8 mouse cellular contexts compared by ENCODE assay signal in genomic region chr9:108341801-108342200, GRCm38 (mm10). TPM values are rescaled to one million over a fixed set of nuclear protein-coding genes. Genes with fewer than 3 reads are reported as not detected.
A peak's percentile ranks its signal among the peaks of the same experiment; 100 is the strongest.
DNase-seq lines count a peak whose midpoint lies in the region; ATAC-seq and TF ChIP-seq lines count a peak whose summit lies in the region.

No protein-coding gene starts in this region.

- peaks cover 5% of the 10 kb centered on the region; the same call in 1 of the 2 replicates for H3K36me3 ChIP-seq in heart, postnatal 0 days (replicated peaks; ENCODE audit: control insufficient read depth, insufficient read depth, low read length)
- H3K36me3 ChIP-seq in E14TG2a.4 (ENCODE audit: insufficient read depth, low read length) = peaks cover 26% of the 10 kb centered on the region
- peaks cover 12% of the 10 kb centered on the region for H3K36me3 ChIP-seq in liver, adult 2 months (ENCODE audit: control insufficient read depth, insufficient read depth, low read length)

- H3K4me1 ChIP-seq in heart, postnatal 0 days (ENCODE audit: control insufficient read depth, insufficient read depth) = peaks cover 21% of the 10 kb centered on the region
- peaks cover 63% of the 10 kb centered on the region for H3K4me1 ChIP-seq in E14TG2a.4 (replicated peaks; ENCODE audit: low read depth, low read length)
- peaks cover 10% of the 10 kb centered on the region for H3K4me1 ChIP-seq in brown adipose tissue, adult 24 weeks (ENCODE audit: control insufficient read depth, insufficient read depth, insufficient read length, low read length)
- H3K4me1 ChIP-seq in liver, adult 2 months (ENCODE audit: control insufficient read depth, insufficient read depth, low read length) = peaks cover 25% of the 10 kb centered on the region

- intact Hi-C loops in left cerebral cortex, postnatal 25 days (cut with DNase I) = no loop called here

- no peaks in the 10 kb centered on the region for H3K9me3 ChIP-seq in heart, postnatal 0 days (replicated peaks; ENCODE audit: control insufficient read depth, low read length)
- H3K9me3 ChIP-seq in E14TG2a.4 (ENCODE audit: low read length) = no peaks in the 10 kb centered on the region

- TF ChIP-seq EP300 in heart, postnatal 0 days (IDR thresholded peaks at IDR 0.05; ENCODE audit: low read depth) = no peak

- H3K4me2 ChIP-seq in heart, postnatal 0 days (ENCODE audit: low read depth, low read length) = no peak overlapping the region

- H3K79me2 ChIP-seq in liver, adult 2 months (ENCODE audit: control insufficient read depth, insufficient read depth, low read length) = peaks cover 4% of the 10 kb centered on the region; the same call in 1 of the 2 replicates

- no peak overlapping the region for H3K9ac ChIP-seq in heart, postnatal 0 days (replicated peaks; ENCODE audit: low read depth, low read length)
- peak overlapping the region; percentile 68 for H3K9ac ChIP-seq in liver, adult 2 months (ENCODE audit: low read depth, low read length)

- H3K27me3 ChIP-seq in heart, postnatal 0 days (ENCODE audit: control insufficient read depth, insufficient read depth, low read length) = no peaks in the 10 kb centered on the region
- H3K27me3 ChIP-seq in E14TG2a.4 (ENCODE audit: insufficient read depth, low read length) = no peaks in the 10 kb centered on the region
- no peaks in the 10 kb centered on the region for H3K27me3 ChIP-seq in liver, adult 2 months (ENCODE audit: control insufficient read depth, insufficient read depth, low read length)

- no peak overlapping the region for H3K4me3 ChIP-seq in heart, postnatal 0 days (ENCODE audit: low read depth, low read length)
- peak overlapping the region; percentile 96 for H3K4me3 ChIP-seq in E14TG2a.4 (replicated peaks; ENCODE audit: low read length)
- H3K4me3 ChIP-seq in brown adipose tissue, adult 24 weeks (ENCODE audit: insufficient read depth, low read depth, low read length) = no peak overlapping the region
- H3K4me3 ChIP-seq in liver, adult 2 months (ENCODE audit: insufficient read depth, low read depth, low read length) = peak overlapping the region; percentile 86

- peak overlapping the region; percentile 31 for H3K27ac ChIP-seq in heart, postnatal 0 days (ENCODE audit: low read depth)
- H3K27ac ChIP-seq in brown adipose tissue, adult 24 weeks (replicated peaks; ENCODE audit: low read depth, low read length) = peak overlapping the region; percentile 88
- H3K27ac ChIP-seq in liver, adult 2 months (replicated peaks; ENCODE audit: insufficient read depth, low read depth, low read length) = peak overlapping the region; percentile 99

- no peak for TF ChIP-seq POLR2A in liver, adult 2 months (IDR thresholded peaks at IDR 0.05; ENCODE audit: extremely low read depth, insufficient read depth, low read length)

- no peak for ATAC-seq in heart, postnatal 0 days (ENCODE audit: insufficient read depth, low read depth)

- peak; percentile 8 for DNase-seq in heart, postnatal 0 days (ENCODE audit: low spot score)
- no peak for DNase-seq in heart, adult 11 months
- DNase-seq in liver, adult 2 months (ENCODE audit: extremely low read depth, low read depth, low spot score) = no peak
- no peak for DNase-seq in embryo, embryonic 10.5 days (ENCODE audit: low spot score)
- DNase-seq in cerebellum, postnatal 14 days = no peak
- no peak for DNase-seq in left cerebral cortex, postnatal 25 days (ENCODE audit: low spot score in 2 of 2)

- TF ChIP-seq CTCF in heart, postnatal 0 days (IDR thresholded peaks at IDR 0.05; ENCODE audit: low read depth) = no peak
- no peak for TF ChIP-seq CTCF in E14TG2a.4 (conservative IDR thresholded peaks at IDR 0.05; ENCODE audit: low read length)
- TF ChIP-seq CTCF in liver, adult 2 months (IDR thresholded peaks at IDR 0.05; ENCODE audit: low read depth, low read length) = no peak

RNA-seq across cellular contexts. Expression of gene Gpx1, which starts 3.1 kb away (rescaled TPM):
- 319 and 336 TPM in 2 replicates for total RNA-seq in heart, postnatal 0 days (2014; rRNA removed; ENCODE audit: low replicate concordance)
- polyA plus RNA-seq in heart, postnatal 0 days (2015; fragmentation: Nextera tagmentation; extraction: Ambion mirVana) = 578 and 581 TPM in 2 replicates
- polyA plus RNA-seq in brown adipose tissue, adult 24 weeks (2012; ENCODE audit: insufficient read depth, insufficient read length, missing spikeins) = 770 and 989 TPM in 2 replicates
- 5,129 and 5,348 TPM in 2 replicates for total RNA-seq in liver, adult 2 months (2014; rRNA removed)
- 8,357 and 9,405 TPM in 2 replicates for polyA plus RNA-seq in liver, adult 2 months (2012; rRNA removed)
- 100 to 1,000 TPM; 104 to 106 TPM for total RNA-seq in left cerebral cortex, postnatal 25 days (2021)

RNA-seq across cellular contexts. Expression of gene Usp4, which starts 5.9 kb away (rescaled TPM):
- 71.1 and 76.8 TPM in 2 replicates for total RNA-seq in heart, postnatal 0 days (2014; rRNA removed; ENCODE audit: low replicate concordance)
- 54.9 and 60.6 TPM in 2 replicates for polyA plus RNA-seq in heart, postnatal 0 days (2015; fragmentation: Nextera tagmentation; extraction: Ambion mirVana)
- 48.4 and 52.8 TPM in 2 replicates for polyA plus RNA-seq in brown adipose tissue, adult 24 weeks (2012; ENCODE audit: insufficient read depth, insufficient read length, missing spikeins)
- total RNA-seq in liver, adult 2 months (2014; rRNA removed) = 62.0 and 63.8 TPM in 2 replicates
- 63.3 and 65.2 TPM in 2 replicates for polyA plus RNA-seq in liver, adult 2 months (2012; rRNA removed)
- total RNA-seq in left cerebral cortex, postnatal 25 days (2021) = 100 to 1,000 TPM; 117 TPM

RNA-seq across cellular contexts. Expression of gene Tcta, which starts 35.8 kb away (rescaled TPM):
- 46.1 and 46.9 TPM in 2 replicates for total RNA-seq in heart, postnatal 0 days (2014; rRNA removed; ENCODE audit: low replicate concordance)
- polyA plus RNA-seq in heart, postnatal 0 days (2015; fragmentation: Nextera tagmentation; extraction: Ambion mirVana) = 42.1 and 49.9 TPM in 2 replicates
- 24.2 and 32.4 TPM in 2 replicates for polyA plus RNA-seq in brown adipose tissue, adult 24 weeks (2012; ENCODE audit: insufficient read depth, insufficient read length, missing spikeins)
- 17.7 and 17.9 TPM in 2 replicates for total RNA-seq in liver, adult 2 months (2014; rRNA removed)
- polyA plus RNA-seq in liver, adult 2 months (2012; rRNA removed) = 35.2 and 41.2 TPM in 2 replicates
- 10 to 100 TPM; 33.2 to 34.6 TPM for total RNA-seq in left cerebral cortex, postnatal 25 days (2021)

RNA-seq across cellular contexts. Expression of gene Rhoa, which starts 35.9 kb away (rescaled TPM):
- 167 and 207 TPM in 2 replicates for total RNA-seq in heart, postnatal 0 days (2014; rRNA removed; ENCODE audit: low replicate concordance)
- 326 and 332 TPM in 2 replicates for polyA plus RNA-seq in heart, postnatal 0 days (2015; fragmentation: Nextera tagmentation; extraction: Ambion mirVana)
- 299 and 302 TPM in 2 replicates for polyA plus RNA-seq in brown adipose tissue, adult 24 weeks (2012; ENCODE audit: insufficient read depth, insufficient read length, missing spikeins)
- total RNA-seq in liver, adult 2 months (2014; rRNA removed) = 123 TPM in 2 replicates
- 64.7 and 82.8 TPM in 2 replicates for polyA plus RNA-seq in liver, adult 2 months (2012; rRNA removed)
- total RNA-seq in left cerebral cortex, postnatal 25 days (2021) = 100 to 1,000 TPM; 165 to 175 TPM

RNA-seq across cellular contexts. Expression of gene Amt, which starts 45.1 kb away (rescaled TPM):
- 3.7 and 14.5 TPM in 2 replicates for total RNA-seq in heart, postnatal 0 days (2014; rRNA removed; ENCODE audit: low replicate concordance)
- 5.4 and 6.4 TPM in 2 replicates for polyA plus RNA-seq in heart, postnatal 0 days (2015; fragmentation: Nextera tagmentation; extraction: Ambion mirVana)
- 2.0 and 2.8 TPM in 2 replicates for polyA plus RNA-seq in brown adipose tissue, adult 24 weeks (2012; ENCODE audit: insufficient read depth, insufficient read length, missing spikeins)
- total RNA-seq in liver, adult 2 months (2014; rRNA removed) = 65.5 and 66.6 TPM in 2 replicates
- polyA plus RNA-seq in liver, adult 2 months (2012; rRNA removed) = 45.8 and 54.5 TPM in 2 replicates
- total RNA-seq in left cerebral cortex, postnatal 25 days (2021) = 10 to 100 TPM; 31.1 to 35.0 TPM

Comparison
In these comparisons a context has a peak if more than half of its experiments do, and no peak if none do; other contexts are left out.
1. H3K27ac ChIP-seq: peak in every context shown above with its lines; median percentile 99 in liver, adult 2 months; 88 in brown adipose tissue, adult 24 weeks; 31 in heart, postnatal 0 days.
2. H3K4me3 ChIP-seq: peak in E14TG2a.4 (single experiment) and liver, adult 2 months (single experiment); none in heart, postnatal 0 days (single experiment) and brown adipose tissue, adult 24 weeks (single experiment).
3. RNA of gene Gpx1, which starts 3.1 kb away (total RNA-seq): 5,129 to 5,348 TPM in liver, adult 2 months; 319 to 336 TPM in heart, postnatal 0 days and 104 to 106 TPM in left cerebral cortex, postnatal 25 days; every median in the first group is over 10 times any median in the second.